ENCODE assay signal across 11 mouse cellular contexts in the genomic region with DNA sequence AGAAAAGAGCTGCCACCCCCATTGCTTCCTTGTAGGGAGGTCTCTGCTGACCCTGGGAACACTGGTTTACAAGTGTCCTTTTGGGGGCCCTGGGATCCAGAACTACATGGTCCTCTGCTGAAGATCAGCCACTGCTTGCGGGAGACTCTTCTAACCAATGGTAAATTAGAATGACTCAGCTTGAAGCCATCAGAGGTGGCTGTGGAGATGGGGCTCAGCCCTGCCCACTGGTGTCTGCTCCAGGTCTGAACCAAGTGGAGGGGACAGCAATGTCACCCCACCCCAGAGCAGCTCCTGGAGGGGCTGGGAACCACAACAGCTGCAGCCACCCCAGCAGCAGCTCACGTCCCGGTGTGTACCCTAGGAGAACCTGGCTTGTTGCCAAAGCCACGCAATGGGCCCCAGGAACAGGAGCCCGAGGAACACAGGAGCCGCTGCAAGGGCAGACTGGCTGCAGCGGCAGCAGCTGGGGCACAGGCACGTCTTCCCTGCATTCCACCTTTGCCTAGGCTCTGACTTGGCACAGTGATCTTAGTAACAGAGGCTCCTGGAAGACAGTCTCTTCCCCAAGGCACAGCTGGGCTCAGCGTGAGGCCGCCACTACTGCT. TPM values are rescaled to one million over a fixed set of nuclear protein-coding genes. Genes with fewer than 3 reads are reported as not detected.
A peak's percentile ranks its signal among the peaks of the same experiment; 100 is the strongest.
DNase-seq lines count a peak whose midpoint lies in the region; ATAC-seq and TF ChIP-seq lines count a peak whose summit lies in the region.
"Had no signal": no experiment of that assay in that cellular context is flagged by ENCODE, and none has a peak within 500 bp of the region (broad histone marks: within the 10 kb centered on the region; RNA-seq: fewer than 3 reads in every experiment).

No protein-coding gene starts in this region.

- 0 out of 2 replicates have a peak overlapping the region, but pooled peaks have one; percentile 8 for H3K9ac ChIP-seq in heart, embryonic 16.5 days (ENCODE audit: low read length)
- no peak overlapping the region for H3K9ac ChIP-seq in intestine, postnatal 0 days (ENCODE audit: low read depth, low read length)

- H3K4me1 ChIP-seq in heart, embryonic 16.5 days (ENCODE audit: control insufficient read depth, insufficient read depth, low read length) = peaks cover 26% of the 10 kb centered on the region
- peaks cover 8% of the 10 kb centered on the region; the same call in 1 of the 2 replicates for H3K4me1 ChIP-seq in intestine, postnatal 0 days (replicated peaks; ENCODE audit: control insufficient read depth, insufficient read depth, low read length)

- no peaks in the 10 kb centered on the region for H3K36me3 ChIP-seq in heart, embryonic 16.5 days (ENCODE audit: control insufficient read depth, insufficient read depth)
- H3K36me3 ChIP-seq in intestine, postnatal 0 days (ENCODE audit: control insufficient read depth, insufficient read depth) = no peaks in the 10 kb centered on the region

- H3K4me3 ChIP-seq in heart, embryonic 16.5 days (ENCODE audit: low read length) = no peak overlapping the region
- H3K4me3 ChIP-seq in intestine, postnatal 0 days (ENCODE audit: low read depth, low read length) = no peak overlapping the region
- H3K4me3 ChIP-seq in left cerebral cortex, adult 2 months = no peak overlapping the region

- WGBS in heart, embryonic 16.5 days = 23% methylated on average over 10 of the region's 10 CpGs
- WGBS in intestine, postnatal 0 days = 7% methylated on average over 10 of the region's 10 CpGs

- intact Hi-C loops in heart, postnatal 25 days (cut with DNase I) = loop anchor here (2.0 kb wide), 1 partner anchor 17 kb away; no protein-coding TSS in a partner anchor
- intact Hi-C loops in left cerebral cortex, adult 2 months (cut with DNase I) = no loop called here

- no peak overlapping the region for H3K27ac ChIP-seq in heart, embryonic 16.5 days (ENCODE audit: low read length)
- no peak overlapping the region for H3K27ac ChIP-seq in intestine, postnatal 0 days (ENCODE audit: low read depth, low read length)
- H3K27ac ChIP-seq in left cerebral cortex, adult 2 months = no peak overlapping the region
- H3K27ac ChIP-seq: kidney, postnatal 0 days had no signal

- no peak for ATAC-seq in heart, embryonic 16.5 days (replicated peaks; ENCODE audit: extremely low read depth, insufficient read depth, low FRiP score)
- 0 out of 2 replicates have a peak, but pooled peaks have one; percentile 23 for ATAC-seq in intestine, postnatal 0 days

- H3K9me3 ChIP-seq in heart, embryonic 16.5 days (replicated peaks; ENCODE audit: control insufficient read depth, low read length) = no peaks in the 10 kb centered on the region
- H3K9me3 ChIP-seq in intestine, postnatal 0 days (ENCODE audit: control insufficient read depth) = no peaks in the 10 kb centered on the region

- TF ChIP-seq CTCF in intestine, postnatal 0 days (IDR thresholded peaks at IDR 0.05; ENCODE audit: low read depth) = peak; percentile 28
- no peak for TF ChIP-seq CTCF in left cerebral cortex, adult 2 months (IDR thresholded peaks at IDR 0.05)

- H3K27me3 ChIP-seq in heart, embryonic 16.5 days (ENCODE audit: control insufficient read depth, insufficient read depth, low read length) = 0 out of 2 replicates have a peak, but pooled peaks cover 4% of the 10 kb centered on the region
- no peaks in the 10 kb centered on the region for H3K27me3 ChIP-seq in intestine, postnatal 0 days (replicated peaks; ENCODE audit: control insufficient read depth, insufficient read depth, low read length)

- DNase-seq in heart, postnatal 25 days (ENCODE audit: low spot score) = no peak
- DNase-seq in 3134 (ENCODE audit: extremely low read depth, insufficient read length, low spot score) (peak; percentile 55), adipocyte (ENCODE audit: low spot score) (peak; percentile 37)
- DNase-seq in cerebellum, postnatal 4 days (ENCODE audit: low spot score in 2 of 2) = no peak
- DNase-seq in left cerebral cortex, adult 2 months (ENCODE audit: extremely low spot score in 1 of 2, low spot score in 2 of 2) = no peak
- no peak for DNase-seq in frontal cortex, adult 2 months (ENCODE audit: extremely low spot score in 1 of 2, low spot score in 1 of 2)
- DNase-seq: cerebellum, adult 18-20 months; thymus, adult 18-20 months had no signal

- H3K4me2 ChIP-seq in heart, embryonic 16.5 days (ENCODE audit: low read depth, low read length) = peak overlapping the region; percentile 26; the same call in 1 of the 2 replicates
- peak overlapping the region; percentile 38; the same call in 1 of the 2 replicates for H3K4me2 ChIP-seq in intestine, postnatal 0 days (replicated peaks; ENCODE audit: low read depth)

RNA-seq across cellular contexts. Expression of gene Slc7a5, which starts 35.6 kb away (rescaled TPM):
- 14.4 TPM in 2 replicates for polyA plus RNA-seq in heart, embryonic 16.5 days (2015; fragmentation: Nextera tagmentation; extraction: Ambion mirVana)
- total RNA-seq in heart, postnatal 25 days (2021) = 1 to 10 TPM; 3.2 to 4.9 TPM
- polyA plus RNA-seq in intestine, postnatal 0 days (2015; fragmentation: Nextera tagmentation; extraction: Ambion mirVana) = 4.7 and 6.1 TPM in 2 replicates
- total RNA-seq in left cerebral cortex, adult 2 months (2021) = 10 to 100 TPM; 61.5 to 63.2 TPM
- 63.7 and 70.1 TPM in 2 replicates for polyA plus RNA-seq in frontal cortex, adult 2 months (2012; rRNA removed)

RNA-seq across cellular contexts. Expression of gene Klhdc4, which starts 42.6 kb away (rescaled TPM):
- 25.6 and 27.0 TPM in 2 replicates for polyA plus RNA-seq in heart, embryonic 16.5 days (2015; fragmentation: Nextera tagmentation; extraction: Ambion mirVana)
- 10 to 100 TPM; 13.4 to 14.1 TPM for total RNA-seq in heart, postnatal 25 days (2021)
- 10.7 and 12.1 TPM in 2 replicates for polyA plus RNA-seq in intestine, postnatal 0 days (2015; fragmentation: Nextera tagmentation; extraction: Ambion mirVana)
- total RNA-seq in left cerebral cortex, adult 2 months (2021) = 10 to 100 TPM; 33.2 to 38.3 TPM
- polyA plus RNA-seq in frontal cortex, adult 2 months (2012; rRNA removed) = 44.5 and 50.3 TPM in 2 replicates

Comparison
In these comparisons a context has a peak if more than half of its experiments do, and no peak if none do; other contexts are left out.
1. DNase-seq: peak in 3134 (single experiment) and adipocyte (single experiment); none in heart, postnatal 25 days (single experiment), cerebellum, postnatal 4 days (0 of 2), left cerebral cortex, adult 2 months (0 of 2) and frontal cortex, adult 2 months (0 of 2).